Mouse (Mus musculus) left cerebral cortex, adult 9 months (tissue): ENCODE measurements around the gene Madcam1.
A peak's percentile ranks its signal among the peaks of the same experiment; 100 is the strongest.
"Not testable (repeated sequence)": the region's sequence is repeated elsewhere in the genome, so short reads cannot be mapped to it uniquely, and the experiment has no call there.

ENCODE experiments used
- DNase-seq, 2 experiments: peaks; one replicate each; pipeline ENCODE4 v3.0.0; 2022; ENCODE audit warnings: low spot score in 2 of 2

Madcam1 gene

DNA sequence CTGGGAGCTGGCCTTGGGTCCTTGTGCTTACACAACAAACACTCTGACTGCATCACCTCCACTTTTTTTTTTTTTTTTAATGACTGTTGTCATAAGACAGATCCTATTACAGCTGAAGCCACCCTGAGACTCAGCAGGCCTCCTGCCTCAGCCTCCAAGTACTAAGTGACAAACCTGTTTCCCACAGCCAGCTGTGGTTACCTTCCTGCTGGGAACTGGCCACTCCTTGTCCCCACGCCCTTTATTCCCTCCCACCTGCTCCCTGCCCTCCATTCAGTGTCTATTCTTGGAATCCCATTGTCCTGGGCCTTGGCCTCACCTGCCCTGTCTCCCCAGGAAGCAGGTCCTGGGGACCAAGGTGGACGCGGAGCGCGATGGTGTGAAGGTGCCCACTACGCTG lies 23.2 kb downstream of the Madcam1 start:
- DNase-seq: no peak

DNA sequence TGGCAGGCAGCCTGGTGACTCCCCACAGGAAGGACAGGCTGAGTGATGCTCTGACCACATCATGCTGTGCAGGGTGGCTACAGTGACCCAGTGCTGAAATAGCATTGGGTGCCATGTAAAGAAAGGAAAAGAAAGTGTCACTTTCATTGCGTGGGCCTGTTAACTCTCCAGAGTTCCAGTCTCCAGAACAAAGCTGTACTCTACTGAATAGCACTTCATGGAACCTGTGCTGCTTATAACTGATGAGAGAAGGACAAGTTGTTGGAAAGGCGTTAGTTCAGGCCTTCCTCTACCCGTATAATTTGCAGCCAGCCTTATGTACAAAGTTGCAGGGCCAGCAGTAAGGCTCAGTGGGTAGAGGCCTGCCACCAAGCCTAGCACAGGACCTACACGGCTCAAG lies 24.4 kb downstream of the Madcam1 start, which contains the start of gene Gzmm:
Gene Gzmm (plus strand): TSS at position 301 of the 400 bp plus-strand sequence.
- no peak for DNase-seq

DNA sequence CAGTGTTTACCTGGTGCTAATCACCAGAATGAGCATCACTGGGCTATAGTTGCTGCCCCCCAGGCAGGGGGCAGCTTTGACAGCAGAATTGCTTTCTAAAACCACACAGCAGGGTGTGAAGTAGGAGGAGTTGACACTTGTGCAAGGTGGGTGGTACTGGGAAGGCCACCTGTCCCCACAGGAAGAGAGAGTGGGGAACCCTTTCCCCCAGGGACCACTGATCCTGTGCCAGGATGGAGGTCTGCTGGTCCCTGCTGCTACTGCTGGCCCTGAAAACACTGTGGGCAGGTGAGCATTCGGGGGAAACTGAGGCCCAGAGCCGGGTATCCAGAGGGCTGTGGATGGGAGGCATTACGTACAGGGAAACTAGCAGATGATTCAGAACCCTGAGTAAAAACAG lies 24.8 kb downstream of the Madcam1 start:
- no peak for DNase-seq

DNA sequence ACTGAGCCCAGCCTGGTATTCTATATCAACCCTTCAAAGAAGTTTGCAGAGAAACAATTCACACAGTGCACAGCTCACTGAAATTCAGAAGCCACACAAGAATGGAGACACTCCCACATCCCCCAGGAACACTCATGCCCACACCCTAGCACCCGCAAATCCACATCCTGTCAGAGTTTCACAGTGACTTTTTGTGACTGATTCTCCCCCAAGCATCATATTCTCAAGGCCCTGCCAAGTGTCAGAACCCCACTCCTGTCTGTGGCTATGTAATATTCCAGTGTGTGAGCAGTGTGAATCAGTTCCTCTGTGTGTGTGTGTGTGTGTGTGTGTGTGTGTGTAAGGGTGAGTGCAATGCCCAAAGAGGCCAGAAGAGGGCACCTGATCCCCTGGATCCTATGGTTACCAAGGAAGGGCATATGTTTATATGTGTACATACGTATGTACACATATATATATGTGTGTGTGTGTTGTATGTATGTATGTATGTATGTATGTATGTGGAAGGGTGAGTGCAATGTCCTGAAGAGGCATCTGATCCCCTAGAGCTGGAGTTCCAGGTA lies 27.7 kb downstream of the Madcam1 start:
- DNase-seq: no peak

DNA sequence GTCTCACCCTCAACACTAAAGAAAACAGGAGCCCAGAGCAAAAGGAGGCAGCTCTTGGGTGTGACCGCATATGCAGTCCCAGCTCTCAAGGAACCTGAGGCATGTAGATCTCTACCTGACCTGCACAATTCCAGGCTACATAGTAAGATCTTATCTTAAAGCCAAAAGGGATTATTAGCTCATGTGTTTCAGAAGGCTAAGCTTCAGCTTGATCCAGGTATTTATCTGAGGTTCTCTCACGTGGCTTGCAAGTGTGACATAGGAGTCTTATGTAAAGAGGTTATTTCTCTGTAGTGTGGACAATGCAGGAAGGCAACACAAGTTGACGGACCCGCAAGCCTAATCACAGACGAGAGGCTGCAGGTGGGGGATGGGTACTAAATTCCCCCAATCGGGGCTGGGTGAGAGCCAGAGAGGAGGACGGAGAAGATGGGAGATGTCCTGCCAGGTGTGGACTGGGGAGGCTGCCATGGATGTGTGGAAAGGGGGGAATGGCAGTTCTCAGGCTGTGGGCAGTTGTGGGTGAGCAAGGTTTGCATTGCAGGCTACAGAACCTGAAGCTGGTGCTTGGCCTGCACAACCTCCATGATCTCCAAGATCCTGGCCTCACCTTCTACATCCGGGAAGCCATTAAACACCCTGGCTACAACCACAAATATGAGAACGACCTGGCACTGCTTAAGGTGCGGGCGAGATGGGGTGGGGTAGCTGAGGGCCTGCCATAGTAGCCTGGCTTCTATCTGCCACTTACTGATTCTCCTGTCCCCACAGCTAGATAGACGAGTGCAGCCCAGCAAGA lies 29.4 kb downstream of the Madcam1 start:
- no peak for DNase-seq

DNA sequence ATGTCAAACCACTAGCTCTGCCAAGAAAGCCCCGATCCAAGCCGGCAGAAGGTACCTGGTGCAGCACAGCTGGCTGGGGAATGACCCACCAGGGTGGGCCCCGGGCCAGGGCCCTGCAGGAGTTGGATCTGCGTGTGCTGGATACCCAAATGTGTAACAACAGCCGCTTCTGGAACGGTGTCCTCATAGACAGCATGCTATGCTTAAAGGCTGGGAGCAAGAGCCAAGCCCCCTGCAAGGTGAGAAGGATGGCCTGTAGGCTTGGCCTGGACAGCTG lies 30.0 kb downstream of the Madcam1 start:
- DNase-seq: no peak

DNA sequence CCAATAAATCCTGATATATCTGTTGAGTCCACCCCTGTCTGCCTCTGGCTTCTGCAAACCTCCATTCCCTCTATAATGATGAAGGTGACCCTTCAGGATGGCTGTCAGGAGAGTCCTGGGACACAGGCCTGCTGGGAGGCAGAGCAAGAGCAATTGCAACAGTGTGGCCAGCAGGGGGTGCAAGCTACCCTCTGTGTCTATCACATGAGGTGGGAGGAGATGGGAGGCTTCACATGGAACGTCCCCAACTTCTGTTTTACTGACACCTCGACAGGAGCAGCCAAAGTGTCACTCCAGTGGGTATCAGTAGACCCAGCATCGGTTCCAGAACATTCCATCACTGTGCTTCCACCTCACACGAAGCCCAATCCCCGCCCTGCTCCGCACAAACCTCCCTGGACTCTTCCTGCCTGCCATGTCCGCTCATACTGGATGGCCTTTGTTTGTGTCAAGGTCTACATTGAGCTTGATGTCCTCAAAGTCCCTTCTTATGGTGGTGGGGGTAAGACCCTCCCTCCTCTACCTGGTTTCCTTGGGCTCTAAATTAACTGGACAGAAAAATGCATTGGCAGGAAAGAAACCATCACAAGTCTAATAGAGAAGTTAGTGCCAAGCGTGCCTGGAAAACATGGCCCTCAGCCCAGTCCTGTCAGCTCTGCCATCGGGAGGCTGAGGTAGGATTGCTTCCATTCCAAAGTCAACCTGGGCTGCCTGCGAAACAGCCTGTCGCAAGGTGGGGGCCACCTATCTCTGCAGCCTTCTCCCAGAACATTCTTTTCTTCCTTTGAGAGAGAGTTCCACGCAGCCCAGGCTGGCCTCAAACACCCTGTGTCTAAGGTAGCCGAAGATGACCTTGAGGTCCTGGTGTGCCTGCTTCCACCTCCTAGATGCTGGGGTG lies 31.1 kb downstream of the Madcam1 start:
- no peak for DNase-seq

DNA sequence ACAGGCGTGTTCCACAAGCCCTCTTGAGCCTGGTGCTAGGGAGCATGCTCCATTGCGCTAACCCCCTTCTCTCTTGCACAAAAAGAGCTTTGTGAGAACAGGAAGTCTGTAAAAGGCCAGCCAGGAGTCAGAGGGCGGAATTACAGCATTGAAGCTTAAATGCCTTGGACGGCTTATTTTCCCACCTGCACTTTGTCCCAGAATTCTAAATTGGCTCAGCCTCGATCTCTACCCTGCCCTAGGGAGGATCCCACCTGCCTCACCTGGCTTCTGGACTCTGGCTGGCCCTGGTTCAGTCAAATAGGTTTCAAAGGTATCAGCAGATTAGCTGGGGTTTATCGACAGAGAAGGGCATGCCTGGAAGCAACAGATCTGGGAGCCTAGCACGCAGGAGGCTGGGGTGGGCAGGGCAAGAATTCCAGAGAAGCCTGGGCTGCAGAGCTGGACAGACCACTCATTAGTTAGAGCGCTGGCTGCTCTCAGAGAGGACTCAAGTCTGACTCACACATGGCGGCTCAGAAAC lies 31.8 kb downstream of the Madcam1 start:
- DNase-seq: no peak

DNA sequence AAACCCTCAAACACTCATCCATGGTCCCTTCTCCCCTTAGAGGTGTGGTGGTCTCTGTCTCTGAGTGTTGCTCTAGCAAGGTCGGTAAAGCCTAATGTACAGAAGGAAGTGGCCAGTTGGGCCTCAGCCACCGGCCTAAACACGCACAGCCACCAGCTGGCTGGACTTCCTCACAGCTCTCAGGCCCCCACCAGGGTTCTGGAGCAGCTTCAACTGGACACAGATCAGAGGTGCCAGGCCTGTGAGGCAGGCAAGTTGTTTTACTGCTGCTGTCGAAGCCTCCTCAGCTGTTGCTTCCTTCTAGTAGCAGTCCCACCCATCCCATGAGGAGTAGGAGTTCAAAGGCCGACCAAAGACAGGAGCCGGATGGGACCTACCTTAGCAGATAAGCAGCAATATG lies 33.6 kb downstream of the Madcam1 start:
- no peak for DNase-seq

DNA sequence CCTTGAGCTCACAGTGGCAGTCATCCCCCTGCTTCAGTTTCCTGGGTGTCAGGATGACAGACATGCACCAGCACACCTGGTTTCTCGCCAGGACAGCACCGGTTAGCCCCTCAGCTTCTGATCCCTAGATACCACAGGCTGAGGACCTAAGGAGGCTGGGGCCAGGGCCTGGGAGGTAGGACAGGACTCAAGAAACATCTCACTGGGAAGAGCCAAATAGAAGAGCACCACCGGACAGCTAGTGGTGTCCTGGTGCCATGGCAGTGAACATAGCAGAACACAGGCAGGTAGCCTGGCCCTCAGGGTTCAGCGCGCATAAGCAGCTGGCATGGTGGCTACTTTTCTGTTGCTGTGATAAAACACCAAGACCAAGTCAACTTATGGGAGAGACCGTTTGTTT lies 34.1 kb downstream of the Madcam1 start:
- no peak for DNase-seq

DNA sequence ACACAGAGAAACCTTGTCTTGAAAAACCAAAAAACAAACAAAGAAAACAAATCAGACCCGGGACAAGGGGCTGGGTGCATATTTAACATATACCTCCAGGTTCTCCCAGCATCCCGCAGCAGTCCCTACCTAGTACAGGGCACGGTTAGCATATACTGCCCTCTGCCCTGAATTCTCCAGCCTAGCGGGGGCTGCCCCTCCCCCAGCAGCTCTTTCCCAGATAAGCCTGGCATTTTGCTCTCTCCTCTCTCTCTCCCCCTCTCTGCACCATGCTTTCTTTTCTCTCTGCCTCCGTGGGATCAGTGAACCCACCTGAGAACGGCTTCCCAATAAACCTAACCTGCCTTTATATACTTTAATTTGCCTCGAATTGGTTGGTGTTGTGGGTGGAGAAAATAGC lies 36.3 kb downstream of the Madcam1 start:
- DNase-seq: no peak

DNA sequence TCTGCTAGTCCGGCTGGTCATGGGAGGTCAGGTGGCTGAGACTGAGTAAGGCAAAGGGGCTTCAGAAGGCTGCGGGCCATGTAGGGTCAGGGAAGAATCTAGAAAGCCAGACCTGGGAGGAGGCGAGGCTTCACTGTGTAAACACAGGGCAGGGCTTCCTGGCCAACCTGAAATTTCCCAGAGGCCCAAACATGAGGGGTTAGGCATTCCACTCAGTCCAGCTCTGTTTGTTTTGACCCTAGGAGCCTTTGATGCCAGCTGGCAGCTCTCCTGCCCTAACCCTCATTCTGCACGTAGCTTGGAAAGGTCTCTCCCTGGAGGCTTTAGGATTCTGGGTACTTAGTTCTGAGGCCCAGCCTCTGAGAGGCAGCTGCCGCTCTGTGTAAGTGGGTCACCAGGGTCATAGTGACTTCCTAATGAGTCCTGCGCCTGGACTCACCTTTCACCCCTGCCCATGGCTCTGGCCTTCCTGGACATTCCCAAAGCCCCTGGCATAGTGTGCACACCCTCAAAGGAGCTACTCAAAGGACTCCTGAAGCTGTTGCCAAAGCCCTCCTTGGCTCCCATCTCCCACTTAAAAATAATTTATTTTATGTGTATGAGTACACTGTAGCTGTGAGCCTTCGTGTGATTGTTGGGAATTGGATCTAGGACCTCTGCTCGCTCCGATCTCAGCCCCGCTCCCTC lies 37.2 kb downstream of the Madcam1 start:
- DNase-seq: no peak

DNA sequence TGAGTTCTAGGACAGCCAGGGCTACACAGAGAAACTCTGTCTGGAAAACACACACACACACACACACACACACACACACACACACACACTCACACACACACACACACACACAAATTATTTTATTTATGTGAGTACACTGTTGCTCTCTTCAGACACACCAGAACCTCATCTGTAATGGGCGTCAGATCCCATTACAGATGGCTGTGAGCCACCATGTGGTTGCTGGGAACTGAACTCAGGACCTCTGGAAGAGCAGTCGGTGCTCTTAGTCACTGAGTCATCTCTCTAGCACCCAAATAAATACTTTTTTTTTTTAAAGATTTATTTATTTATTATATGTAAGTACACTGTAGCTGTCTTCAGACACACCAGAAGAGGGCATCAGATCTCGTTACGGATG lies 38.6 kb downstream of the Madcam1 start:
- DNase-seq: not testable (repeated sequence)

DNA sequence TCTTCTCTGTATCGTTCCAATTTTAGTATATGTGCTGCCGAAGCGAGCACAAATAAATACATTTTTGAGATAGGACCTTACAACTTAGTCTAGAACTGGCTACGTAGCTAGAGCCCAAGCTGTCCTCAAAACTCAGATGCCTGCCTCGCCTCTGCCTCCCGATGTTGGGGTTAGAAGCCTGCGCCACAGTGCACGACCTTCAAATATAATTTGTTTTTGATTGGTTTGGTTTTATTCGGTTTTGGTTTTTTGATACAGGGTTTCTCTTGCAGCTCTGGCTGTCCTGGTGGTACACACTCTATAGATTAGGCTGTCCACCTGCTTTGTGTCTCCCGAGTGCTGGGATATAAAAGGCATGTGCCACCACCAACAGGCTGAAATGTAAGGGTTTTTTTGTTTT lies 39.2 kb downstream of the Madcam1 start:
- no peak for DNase-seq

DNA sequence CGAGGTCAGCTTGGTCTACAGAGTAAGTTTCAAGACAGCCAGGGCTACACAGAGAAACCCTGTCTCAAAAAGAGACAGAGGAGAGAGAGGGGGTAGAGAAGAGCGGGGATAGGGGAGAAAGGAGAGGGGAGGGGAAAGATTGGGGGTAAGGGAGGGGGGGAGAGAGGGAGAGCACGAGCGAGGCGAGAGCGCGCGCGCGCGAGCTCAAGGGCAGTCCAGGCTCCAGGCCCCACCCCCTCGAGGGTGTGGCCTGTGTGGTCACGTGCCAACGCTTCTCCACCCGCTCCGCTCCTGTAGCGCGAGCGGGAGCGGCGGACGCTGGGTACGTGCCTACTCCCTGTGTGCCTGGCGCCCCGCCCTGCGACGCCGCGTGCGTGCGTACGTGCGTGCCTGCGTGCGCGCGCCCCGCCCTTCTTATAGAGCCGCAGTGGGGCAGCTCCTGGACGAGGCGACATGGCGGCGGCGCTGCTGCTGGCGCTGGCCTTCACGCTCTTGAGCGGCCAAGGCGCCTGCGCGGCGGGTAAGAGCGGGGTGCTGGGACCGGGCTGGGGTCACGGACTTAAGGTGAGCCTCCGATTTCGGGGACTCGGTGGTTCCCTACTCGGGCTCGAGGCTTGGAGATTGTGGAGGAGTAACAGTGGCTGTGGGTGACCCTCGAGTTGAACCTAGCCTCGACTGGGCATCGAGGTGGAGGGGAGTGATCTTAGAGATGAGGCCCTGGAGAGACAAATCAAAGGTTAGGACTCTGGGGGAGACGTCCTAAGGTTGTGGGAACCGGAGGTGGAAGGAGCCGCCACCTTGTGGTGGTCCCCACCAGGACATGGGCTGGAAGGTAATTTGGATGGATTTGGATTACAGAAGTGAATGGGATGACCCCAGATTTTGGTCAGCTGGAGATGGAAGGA lies 40.0 kb downstream of the Madcam1 start, which contains the start of gene Bsg:
Gene Bsg (plus strand): TSS at position 427 of the 905 bp plus-strand sequence.
- DNase-seq: peak; percentile 98 to 99

DNA sequence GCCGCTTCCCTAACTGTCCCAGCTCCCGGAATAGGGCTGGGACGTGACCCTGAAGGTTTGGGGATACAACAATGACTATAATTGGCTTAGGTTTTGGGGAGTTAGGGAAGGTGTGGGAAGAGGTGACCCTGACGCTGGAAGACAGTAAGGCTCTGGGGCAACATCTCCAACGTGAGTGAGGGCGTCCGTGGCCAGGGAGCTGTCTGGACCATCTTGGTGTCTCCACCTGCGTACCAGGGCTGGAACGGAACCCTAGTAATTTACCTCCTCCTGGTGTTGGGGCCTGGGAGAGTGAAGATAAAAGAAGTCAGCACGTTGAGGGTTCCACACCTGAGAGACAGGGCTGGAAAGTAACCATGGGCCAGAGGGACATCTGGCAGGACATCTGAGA lies 40.6 kb downstream of the Madcam1 start:
- DNase-seq: no peak

DNA sequence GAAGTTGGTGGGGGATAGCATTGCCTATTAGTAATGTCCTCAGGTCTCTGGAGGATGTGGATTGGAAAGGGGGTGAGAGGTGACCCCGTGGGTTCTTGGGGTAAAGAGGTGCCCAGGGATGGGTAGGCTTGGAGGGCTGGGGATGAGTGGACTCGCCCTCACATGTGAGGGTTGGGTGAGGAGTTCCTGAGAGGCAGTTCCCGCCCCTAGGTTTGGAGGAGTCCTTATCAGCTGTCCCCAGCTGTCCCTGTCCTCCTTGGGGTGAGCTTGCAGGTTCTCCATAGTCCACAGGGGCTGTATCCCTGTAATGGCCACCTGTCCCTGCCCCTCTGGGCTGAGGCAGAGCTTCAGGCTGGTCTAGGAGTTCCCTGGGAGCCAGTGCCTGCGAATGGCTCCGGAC lies 41.6 kb downstream of the Madcam1 start:
- DNase-seq: no peak

DNA sequence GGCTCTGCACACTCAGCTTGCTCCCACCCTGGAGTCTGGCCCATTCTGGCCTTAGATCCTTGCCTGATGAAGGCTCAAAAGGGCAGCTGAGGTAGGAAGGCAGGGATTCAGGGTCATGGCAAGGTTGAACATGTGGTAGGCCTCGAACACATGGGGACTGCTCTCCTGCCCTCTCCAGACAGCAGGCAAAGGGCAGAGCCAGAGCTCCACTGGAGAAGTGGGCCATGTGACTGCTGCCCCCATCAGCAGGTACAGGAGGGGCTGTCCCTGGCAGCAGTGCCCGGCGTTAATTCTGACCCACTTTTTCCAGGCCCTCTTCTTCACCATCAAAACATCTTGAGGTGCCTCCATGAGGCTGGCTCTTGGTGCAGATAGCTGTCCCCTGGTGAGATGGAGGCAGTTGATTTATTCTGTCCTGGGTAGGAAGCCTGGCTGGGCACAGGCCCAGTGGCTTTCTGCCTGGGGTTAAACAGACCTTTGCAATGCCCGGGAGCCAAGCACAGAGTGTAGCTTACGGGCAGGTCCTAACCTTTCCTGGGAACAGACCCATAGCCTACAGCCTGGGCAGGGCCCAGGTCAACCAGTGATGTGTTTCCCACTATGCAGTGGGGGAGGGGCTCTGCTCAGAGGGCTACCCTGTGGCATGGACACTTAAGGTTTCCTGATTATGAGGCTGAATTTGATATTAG lies 42.2 kb downstream of the Madcam1 start:
- no peak for DNase-seq

DNA sequence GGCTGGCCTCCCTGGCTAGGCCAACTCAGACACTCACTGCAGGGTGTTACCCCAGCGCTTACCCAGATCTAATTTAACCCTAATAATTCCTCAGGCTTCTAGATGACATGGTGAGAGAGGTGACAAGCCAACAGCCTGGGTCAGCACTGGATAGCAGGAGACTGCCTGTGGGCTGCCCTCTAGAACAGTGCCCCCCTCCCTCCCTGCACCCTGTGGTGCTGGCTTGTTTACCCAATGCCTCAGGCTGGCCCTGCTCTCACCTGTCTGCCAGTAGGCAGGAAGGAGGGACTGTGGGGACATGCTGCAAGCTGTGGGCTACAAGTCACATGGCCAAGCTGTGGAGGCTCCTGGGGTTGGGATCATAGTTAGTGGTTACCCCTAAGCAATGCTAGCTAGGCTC lies 42.8 kb downstream of the Madcam1 start:
- no peak for DNase-seq

DNA sequence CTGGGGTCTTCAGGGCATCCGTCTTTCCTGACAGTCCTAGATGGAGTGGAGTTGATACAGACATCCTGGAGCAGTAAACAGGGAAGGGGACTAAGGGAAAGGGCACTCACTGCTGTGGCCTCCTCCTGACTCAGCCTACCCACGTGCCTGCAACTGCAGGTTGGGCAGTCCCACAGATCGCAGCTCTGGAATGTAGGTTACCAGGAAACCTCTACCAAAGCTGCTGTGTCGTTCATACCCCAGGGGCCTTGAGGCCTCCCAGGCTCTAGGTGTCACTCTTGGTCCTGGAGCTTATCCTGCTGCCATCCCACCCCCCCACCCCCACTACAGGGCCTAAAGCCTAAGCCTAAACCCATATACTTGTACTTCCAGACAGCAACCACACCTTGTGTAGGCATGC lies 43.4 kb downstream of the Madcam1 start:
- DNase-seq: no peak
